Mouse (Mus musculus) ES-E14 (cell line): ENCODE measurements around the gene Cdk15.

Experiments
- CHD2 ChIP-seq: IDR thresholded peaks from 2 replicates; pipeline ENCODE4 v1.6.1; 2014; ENCODE audit warnings: mild to moderate bottlenecking, low read depth, low read length, inconsistent platforms
- MAFK ChIP-seq: IDR thresholded peaks from 2 replicates; pipeline ENCODE4 v1.6.1; 2014; ENCODE audit warnings: mild to moderate bottlenecking, low read depth, low read length, inconsistent platforms; ENCODE audit not compliant: insufficient read depth

DNA sequence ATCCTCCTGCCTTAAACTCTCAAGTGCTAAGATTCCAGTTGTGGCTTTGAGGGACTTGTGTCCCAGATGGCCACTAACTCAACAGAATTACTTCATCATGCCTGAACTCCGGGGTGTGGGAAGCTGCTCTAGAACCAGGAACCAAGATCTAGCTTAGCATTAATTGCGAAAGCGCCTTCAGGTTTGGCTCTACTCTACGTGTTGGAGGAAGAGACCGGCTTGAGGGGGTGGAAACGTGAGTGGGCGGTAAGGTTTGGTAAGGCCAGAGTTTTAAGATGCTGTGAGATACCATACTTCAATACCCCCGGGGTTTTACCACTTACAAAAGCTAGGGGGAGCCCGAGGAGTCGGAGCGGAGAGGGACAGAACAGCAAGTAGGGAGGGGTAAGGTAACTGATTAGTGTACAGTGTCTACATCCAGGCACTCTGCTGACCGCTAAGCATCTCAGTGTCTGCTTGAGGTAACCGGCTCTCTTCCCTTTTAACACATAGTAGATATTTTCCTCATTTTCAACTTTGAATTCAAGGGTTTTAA, 29.7 kb downstream of the Cdk15 start:
- TF ChIP-seq MAFK (no peak), CHD2 (no peak)
